Mouse (Mus musculus): ENCODE measurements around the gene Prkaca.

DNA sequence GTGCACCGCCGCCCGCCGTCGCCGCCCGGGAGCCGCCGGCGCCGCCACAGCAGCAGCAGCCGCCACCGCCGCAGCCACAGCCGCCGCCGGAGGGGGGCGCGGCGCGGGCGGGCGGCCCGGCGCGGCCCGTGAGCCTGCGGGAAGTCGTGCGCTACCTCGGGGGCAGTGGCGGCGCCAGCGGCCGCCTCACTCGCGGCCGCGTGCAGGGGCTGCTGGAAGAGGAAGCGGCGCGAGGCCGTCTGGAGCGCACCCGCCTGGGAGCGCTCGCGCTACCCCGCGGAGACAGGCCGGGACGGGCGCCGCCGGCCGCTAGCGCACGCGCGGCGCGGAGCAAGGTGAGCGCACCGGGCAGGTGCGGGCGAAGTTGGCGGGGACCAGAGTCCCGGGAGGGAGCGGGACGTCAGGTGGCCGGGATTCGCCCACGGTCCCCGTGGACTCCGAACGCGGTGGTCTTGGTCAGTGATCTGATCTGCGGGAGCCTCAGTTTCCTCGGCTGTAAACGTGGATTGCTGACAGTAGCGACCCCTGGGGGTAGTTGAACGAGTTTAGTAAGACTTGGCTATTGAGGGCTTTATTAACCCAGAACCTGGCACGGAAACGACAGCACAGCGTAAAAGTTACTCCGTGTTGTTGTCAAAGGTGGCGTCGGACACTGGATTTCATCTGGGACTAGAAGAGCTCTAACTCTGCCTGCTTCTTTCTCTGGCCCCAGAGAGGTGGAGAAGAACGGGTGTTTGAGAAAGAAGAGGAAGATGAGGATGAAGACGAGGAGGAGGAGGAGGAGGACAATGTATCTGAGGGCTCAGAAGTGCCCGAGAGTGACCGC is 25.7 kb downstream of the Prkaca start:
- no peak for TF ChIP-seq POLR2A (IDR thresholded peaks at IDR 0.05; ENCODE audit: insufficient read depth, low read length)
- TF ChIP-seq EP300 (IDR thresholded peaks at IDR 0.05; ENCODE audit: insufficient read depth, low read depth, low read length), result no peak
- peak; percentile 34 for TF ChIP-seq CTCF (IDR thresholded peaks at IDR 0.05; ENCODE audit: low read depth, low read length)

Measured in ES-Bruce4 (cell line).